Mouse (Mus musculus): Measurements from ENCODE around the gene Hspa1a. TPM values are rescaled to one million over a fixed set of nuclear protein-coding genes. Genes with fewer than 3 reads are reported as not detected.
"Not testable (repeated sequence)": the region's sequence is repeated elsewhere in the genome, so short reads cannot be mapped to it uniquely, and the experiment has no call there.

Hspa1a gene
- total RNA-seq, 2 experiments from 2014 or later: 3.8 to 6.8 TPM

GRCm38 (mm10) chr17:34978239-34978638 lies 6.3 kb upstream of the Hspa1a start:
- no peak for DNase-seq
- intact Hi-C loops (cut with DNase I; ENCODE audit: low total_unique reads): no loop called here

- intact Hi-C loops (cut with DNase I; ENCODE audit: low total_unique reads): no loop called here
Observed at GRCm38 (mm10) chr17:34977000-34977399, 5.0 kb upstream of the Hspa1a start.

GRCm38 (mm10) chr17:34975581-34976492 lies 3.9 kb upstream of the Hspa1a start:
- intact Hi-C loops (cut with DNase I; ENCODE audit: low total_unique reads): no loop called here
- DNase-seq: no peak

More at GRCm38 (mm10) chr17:34977000-34977399, 5.0 kb upstream of the Hspa1a start:
- no peak for DNase-seq

GRCm38 (mm10) chr17:34971694-34972068 lies 275 bp downstream of the Hspa1a start:
- intact Hi-C loops (cut with DNase I; ENCODE audit: low total_unique reads): not testable (repeated sequence)

GRCm38 (mm10) chr17:34970850-34971249 lies 1.1 kb downstream of the Hspa1a start:
- DNase-seq; intact Hi-C loops (cut with DNase I; ENCODE audit: low total_unique reads): not testable (repeated sequence)

More at GRCm38 (mm10) chr17:34971694-34972068, 275 bp downstream of the Hspa1a start:
- not testable (repeated sequence) for DNase-seq

- DNase-seq; intact Hi-C loops (cut with DNase I; ENCODE audit: low total_unique reads): not testable (repeated sequence)
Observed at GRCm38 (mm10) chr17:34969822-34970221, 2.1 kb downstream of the Hspa1a start, which contains the start of gene Gm20481. Gene Gm20481, plus strand, starts transcription at chr17:34969912.

GRCm38 (mm10) chr17:34965627-34966026 lies 6.3 kb downstream of the Hspa1a start:
- no peak for DNase-seq
- intact Hi-C loops (cut with DNase I; ENCODE audit: low total_unique reads): no loop called here

GRCm38 (mm10) chr17:34964640-34965049 lies 7.3 kb downstream of the Hspa1a start:
- intact Hi-C loops (cut with DNase I; ENCODE audit: low total_unique reads): no loop called here
- no peak for DNase-seq

GRCm38 (mm10) chr17:34962841-34963240 lies 9.1 kb downstream of the Hspa1a start:
- DNase-seq: no peak
- intact Hi-C loops (cut with DNase I; ENCODE audit: low total_unique reads): no loop called here

GRCm38 (mm10) chr17:34962125-34962524 lies 9.8 kb downstream of the Hspa1a start:
- intact Hi-C loops (cut with DNase I; ENCODE audit: low total_unique reads): no loop called here
- DNase-seq: no peak

- intact Hi-C loops (cut with DNase I; ENCODE audit: low total_unique reads): no loop called here
Observed at GRCm38 (mm10) chr17:34960702-34961493, 11.1 kb downstream of the Hspa1a start.

GRCm38 (mm10) chr17:34959881-34960515 lies 12.0 kb downstream of the Hspa1a start:
- no peak for DNase-seq
- intact Hi-C loops (cut with DNase I; ENCODE audit: low total_unique reads): no loop called here

More at GRCm38 (mm10) chr17:34960702-34961493, 11.1 kb downstream of the Hspa1a start:
- no peak for DNase-seq

- intact Hi-C loops (cut with DNase I; ENCODE audit: low total_unique reads): not testable (repeated sequence)
Observed at GRCm38 (mm10) chr17:34959130-34959778, 12.7 kb downstream of the Hspa1a start, which contains the start of gene Hspa1b. Gene Hspa1b, minus strand, starts transcription at chr17:34959238.

GRCm38 (mm10) chr17:34958734-34959129 lies 13.2 kb downstream of the Hspa1a start:
- DNase-seq: not testable (repeated sequence)

More at GRCm38 (mm10) chr17:34959130-34959778, 12.7 kb downstream of the Hspa1a start, which contains the start of gene Hspa1b:
- DNase-seq: peak; percentile 64

GRCm38 (mm10) chr17:34957966-34958365 lies 14.0 kb downstream of the Hspa1a start:
- intact Hi-C loops (cut with DNase I; ENCODE audit: low total_unique reads); DNase-seq: not testable (repeated sequence)

More at GRCm38 (mm10) chr17:34958734-34959129, 13.2 kb downstream of the Hspa1a start:
- intact Hi-C loops (cut with DNase I; ENCODE audit: low total_unique reads): not testable (repeated sequence)

GRCm38 (mm10) chr17:34957291-34957690 lies 14.7 kb downstream of the Hspa1a start:
- intact Hi-C loops (cut with DNase I; ENCODE audit: low total_unique reads); DNase-seq: not testable (repeated sequence)

- intact Hi-C loops (cut with DNase I; ENCODE audit: low total_unique reads): no loop called here
- DNase-seq: no peak
Observed at GRCm38 (mm10) chr17:34956340-34956739, 15.6 kb downstream of the Hspa1a start.

GRCm38 (mm10) chr17:34955884-34956283 lies 16.1 kb downstream of the Hspa1a start:
- intact Hi-C loops (cut with DNase I; ENCODE audit: low total_unique reads): no loop called here
- DNase-seq: no peak

GRCm38 (mm10) chr17:34954831-34955230 lies 17.1 kb downstream of the Hspa1a start:
- intact Hi-C loops (cut with DNase I; ENCODE audit: low total_unique reads): no loop called here

More at GRCm38 (mm10) chr17:34954831-34955230, 17.1 kb downstream of the Hspa1a start:
- DNase-seq: no peak

Measured in gastrocnemius, postnatal 14 days (tissue).